Mouse (Mus musculus): ENCODE measurements at regions not wholly inside any gene's neighbourhood (a gene's known extent, or its start where the extent isn't known, plus 50 kb on each side); places are given as distances from the start of the nearest gene placed in this dataset.
"Not testable (repeated sequence)": the region's sequence is repeated elsewhere in the genome, so short reads cannot be mapped to it uniquely, and the experiment has no call there.

GRCm38 (mm10) chr15:34027111-34027510 lies 330.6 kb downstream of the 9430069I07Rik start:
- not testable (repeated sequence) for DNase-seq

GRCm38 (mm10) chr15:34025396-34025795 lies 332.3 kb downstream of the 9430069I07Rik start:
- DNase-seq, result no peak

- DNase-seq, result peak; percentile 83
These were observed 335.8 kb downstream of the 9430069I07Rik start for GRCm38 (mm10) chr15:34021857-34022256.

GRCm38 (mm10) chr15:34016397-34017156 lies 341.1 kb downstream of the 9430069I07Rik start:
- peak; percentile 40 for DNase-seq

GRCm38 (mm10) chr15:34008591-34008990 lies 349.1 kb downstream of the 9430069I07Rik start:
- DNase-seq, result no peak

- DNase-seq, result no peak
These were observed 365.3 kb downstream of the 9430069I07Rik start for GRCm38 (mm10) chr15:33992383-33992782.

- DNase-seq, result peak; percentile 40
These were observed 382.6 kb downstream of the 9430069I07Rik start for GRCm38 (mm10) chr15:33975077-33975476.

GRCm38 (mm10) chr15:33973466-33973865 lies 384.2 kb downstream of the 9430069I07Rik start:
- DNase-seq, result no peak

- DNase-seq, result no peak
These were observed 388.3 kb downstream of the 9430069I07Rik start for GRCm38 (mm10) chr15:33969409-33969808.

- no peak for DNase-seq
These were observed 422.5 kb downstream of the 9430069I07Rik start for GRCm38 (mm10) chr15:33935013-33935664.

- no peak for DNase-seq
These were observed 431.2 kb downstream of the 9430069I07Rik start for GRCm38 (mm10) chr15:33926446-33926845.

GRCm38 (mm10) chr15:33924094-33924890 lies 433.4 kb downstream of the 9430069I07Rik start:
- peak; percentile 33 for DNase-seq

GRCm38 (mm10) chr15:33914891-33915290 lies 442.8 kb downstream of the 9430069I07Rik start:
- DNase-seq, result no peak

- DNase-seq, result no peak
These were observed 450.8 kb downstream of the 9430069I07Rik start for GRCm38 (mm10) chr15:33906727-33907479.

- no peak for DNase-seq
These were observed 461.6 kb downstream of the 9430069I07Rik start for GRCm38 (mm10) chr15:33896076-33896475.

- no peak for DNase-seq
These were observed 467.1 kb downstream of the 9430069I07Rik start for GRCm38 (mm10) chr15:33890606-33891005.

GRCm38 (mm10) chr15:33888865-33889368 lies 468.8 kb downstream of the 9430069I07Rik start:
- no peak for DNase-seq

- no peak for DNase-seq
These were observed 495.4 kb downstream of the 9430069I07Rik start for GRCm38 (mm10) chr15:33862224-33862752.

GRCm38 (mm10) chr15:33825435-33826088 lies 532.1 kb downstream of the 9430069I07Rik start:
- DNase-seq, result no peak

GRCm38 (mm10) chr15:33824826-33825225 lies 532.8 kb downstream of the 9430069I07Rik start:
- DNase-seq, result no peak

- no peak for DNase-seq
These were observed 576.7 kb downstream of the 9430069I07Rik start for GRCm38 (mm10) chr15:33780960-33781359.

Data from adrenal gland, postnatal 14 days (tissue).